Mouse (Mus musculus) olfactory bulb, adult 2 months (tissue): Measurements from ENCODE around the gene Cep164.

Source experiments
- CTCF ChIP-seq: fragments of 200-500 bp; IDR thresholded peaks from 2 replicates; pipeline ENCODE4 v1.5.1; 2012; ENCODE audit warnings: low read depth, mild to moderate bottlenecking, low read length, moderate library complexity; ENCODE audit not compliant: insufficient read depth
- POLR2A ChIP-seq: fragments of 200-500 bp; IDR thresholded peaks from 2 replicates; pipeline ENCODE4 v1.6.1; 2012; ENCODE audit warnings: mild to moderate bottlenecking, low read depth, low read length, moderate library complexity; ENCODE audit not compliant: insufficient read depth

DNA sequence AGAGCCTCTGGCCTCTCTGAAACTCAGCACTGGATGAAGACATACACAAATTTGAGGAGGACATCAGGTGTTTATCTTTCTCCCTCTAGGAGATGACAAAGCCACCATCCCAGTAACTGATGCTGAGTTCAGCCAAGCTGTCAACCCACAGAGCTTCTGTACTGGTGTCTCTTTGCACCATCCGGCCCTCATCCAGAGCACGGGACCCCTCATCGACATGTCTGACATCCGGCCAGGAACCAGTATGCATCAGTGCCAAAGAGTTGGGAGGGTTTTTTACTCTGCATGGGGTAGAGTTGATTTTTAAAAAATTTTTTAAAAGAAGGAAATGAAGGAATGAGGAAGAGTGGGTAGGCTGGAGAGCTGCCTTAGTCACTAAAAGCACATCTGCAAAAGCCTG, 78.6 kb downstream of the Cep164 start:
- TF ChIP-seq CTCF: no peak
- TF ChIP-seq POLR2A: no peak
